In genomic region chr15:82983416-82984026, GRCm38 (mm10) we compare ENCODE assay signal across 9 mouse cellular contexts. TPM values are rescaled to one million over a fixed set of nuclear protein-coding genes. Genes with fewer than 3 reads are reported as not detected.
DNase-seq lines count a peak whose midpoint lies in the region; ATAC-seq lines count a peak whose summit lies in the region.
"Had no signal": no experiment of that assay in that cellular context is flagged by ENCODE, and none has a peak within 500 bp of the region (broad histone marks: within the 10 kb centered on the region; RNA-seq: fewer than 3 reads in every experiment).

No protein-coding gene starts in this region.

- H3K4me3 ChIP-seq in forebrain, embryonic 16.5 days (replicated peaks; ENCODE audit: low read length): peak overlapping the region; percentile 20

- no peaks in the 10 kb centered on the region for H3K9me3 ChIP-seq in forebrain, embryonic 16.5 days (ENCODE audit: control insufficient read depth, low read length)

- no peaks in the 10 kb centered on the region for H3K36me3 ChIP-seq in forebrain, embryonic 16.5 days (ENCODE audit: control insufficient read depth, insufficient read depth)

- H3K4me2 ChIP-seq in forebrain, embryonic 16.5 days (ENCODE audit: low read length): peak overlapping the region; percentile 47

- 1% methylated on average over 9 of the region's 9 CpGs for WGBS in forebrain, embryonic 16.5 days

- DNase-seq in right cerebral cortex, postnatal 10 days (ENCODE audit: low spot score in 2 of 2): peak; percentile 70 to 75
- no peak for DNase-seq in right cerebral cortex, postnatal 25 days
- peak; percentile 77 for DNase-seq in hindlimb bud, embryonic 11.5 days (ENCODE audit: extremely low spot score, low read depth, low spot score)
- peak; percentile 73 for DNase-seq in mesoderm, embryonic 11.5 days (ENCODE audit: low read depth, low spot score)
- DNase-seq in thymus, postnatal 14 days: no peak
- DNase-seq in ovary, postnatal 36 days (ENCODE audit: low spot score): no peak
- DNase-seq in lung, postnatal 10 days: no peak

- ATAC-seq in forebrain, embryonic 16.5 days: peak; percentile 70
- ATAC-seq: Patski had no signal

- no peaks in the 10 kb centered on the region; the same call in 1 of the 2 replicates for H3K27me3 ChIP-seq in forebrain, embryonic 16.5 days (replicated peaks; ENCODE audit: control insufficient read depth, insufficient read depth, low read length)

- peak overlapping the region; percentile 86 for H3K27ac ChIP-seq in forebrain, embryonic 16.5 days (ENCODE audit: low read length)

- peaks cover 70% of the 10 kb centered on the region for H3K4me1 ChIP-seq in forebrain, embryonic 16.5 days (replicated peaks; ENCODE audit: control insufficient read depth, insufficient read depth, low read length)

- H3K9ac ChIP-seq in forebrain, embryonic 16.5 days (replicated peaks; ENCODE audit: low read depth, low read length): peak overlapping the region; percentile 36

RNA-seq across cellular contexts. Expression of gene Tcf20, which starts 4.2 kb away (rescaled TPM):
- 18.3 and 18.6 TPM in 2 replicates for polyA plus RNA-seq in forebrain, embryonic 16.5 days (2015; fragmentation: Nextera tagmentation; extraction: Ambion mirVana)

RNA-seq across cellular contexts. Expression of gene Nfam1, which starts 49.6 kb away (rescaled TPM):
- polyA plus RNA-seq in forebrain, embryonic 16.5 days (2015; fragmentation: Nextera tagmentation; extraction: Ambion mirVana): 1.5 and 1.7 TPM in 2 replicates
- polyA plus RNA-seq: Patski had no signal

Comparison
In these comparisons a context has a peak if more than half of its experiments do, and no peak if none do; other contexts are left out.
1. DNase-seq: peak in right cerebral cortex, postnatal 10 days (2 of 2), hindlimb bud, embryonic 11.5 days (single experiment) and mesoderm, embryonic 11.5 days (single experiment); none in right cerebral cortex, postnatal 25 days (single experiment), thymus, postnatal 14 days (single experiment), ovary, postnatal 36 days (single experiment) and lung, postnatal 10 days (single experiment).